Mouse (Mus musculus) liver, embryonic 14.5 days (tissue): ENCODE results near the gene Pgpep1l.

Experiments used
- CTCF ChIP-seq: IDR thresholded peaks from 2 replicates; pipeline ENCODE4 v1.5.1; 2016; ENCODE audit warnings: antibody characterized with exemption, low read depth, control low read depth
- EP300 ChIP-seq: IDR thresholded peaks from 2 replicates; pipeline ENCODE4 v1.6.1; 2016; ENCODE audit warnings: antibody characterized with exemption, low read depth

DNA sequence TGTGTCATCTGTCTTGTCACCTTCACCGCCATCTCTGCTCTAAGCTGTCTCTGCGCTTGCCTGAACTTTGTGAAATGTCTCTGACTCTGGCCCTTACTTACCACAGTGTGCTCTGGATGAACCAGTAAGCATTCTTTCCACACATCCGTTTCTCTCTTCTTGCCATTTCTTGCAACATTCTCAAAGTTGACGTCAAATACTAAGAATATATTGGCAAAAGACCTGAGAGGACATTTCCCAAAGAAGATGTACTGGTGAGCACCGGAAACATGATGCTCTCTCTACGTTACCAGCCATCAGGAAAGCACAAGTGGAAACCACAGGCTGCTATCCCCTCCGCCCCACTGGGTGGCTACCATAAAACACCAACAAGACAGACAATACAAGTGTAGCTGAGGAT lies 19.7 kb upstream of the Pgpep1l start:
- no peak for TF ChIP-seq EP300
- TF ChIP-seq CTCF = no peak
